Mouse (Mus musculus): ENCODE measurements around the gene Washc1. TPM values are rescaled to one million over a fixed set of nuclear protein-coding genes. Genes with fewer than 3 reads are reported as not detected.
"Not testable (repeated sequence)": the region's sequence is repeated elsewhere in the genome, so short reads cannot be mapped to it uniquely, and the experiment has no call there.

Washc1 gene
- polyA plus RNA-seq, 1 experiment from 2014 or later: 41.6 TPM

- no peaks in the 10 kb centered on the region; the same call in 1 of the 2 replicates for H3K4me1 ChIP-seq (replicated peaks; ENCODE audit: insufficient read depth, low read length)
- peak within 1 kb of the TSS; percentile 85 for H3K27ac ChIP-seq
- no peaks in the 10 kb centered on the region for H3K9me3 ChIP-seq (replicated peaks; ENCODE audit: low read length)
- H3K9ac ChIP-seq (ENCODE audit: low read depth, low read length): peak within 1 kb of the TSS; percentile 59
- peak within 1 kb of the TSS; percentile 78 for H3K4me2 ChIP-seq (ENCODE audit: low read length)
- WGBS: 5% methylated on average over 45 of the region's 45 CpGs
- no peak for TF ChIP-seq CTCF (IDR thresholded peaks at IDR 0.05; ENCODE audit: low read depth)
- H3K27me3 ChIP-seq (ENCODE audit: insufficient read depth, low read length): no peaks in the 10 kb centered on the region
- DNase-seq (ENCODE audit: low spot score) (peak; percentile 94), ATAC-seq (replicated peaks; ENCODE audit: low FRiP score, low read depth) (peak; percentile 89)
- peak within 1 kb of the TSS; percentile 86 for H3K4me3 ChIP-seq (replicated peaks; ENCODE audit: low read depth, low read length)
- peaks cover 29% of the 10 kb centered on the region for H3K36me3 ChIP-seq (ENCODE audit: insufficient read depth, low read length)
Observed at GRCm38 (mm10) chr17:66123066-66123815, 11.9 kb downstream of the Washc1 start, which contains the start of gene Ddx11. TSS of gene Ddx11 (plus strand) at chr17:66123520.

GRCm38 (mm10) chr17:66123816-66124610, 12.7 kb downstream of the Washc1 start:
- DNase-seq (ENCODE audit: low spot score) (peak; percentile 48), ATAC-seq (replicated peaks; ENCODE audit: low FRiP score, low read depth) (peak; percentile 23; the same call in 1 of the 2 replicates)
- Histone ChIP-seq H3K36me3 (ENCODE audit: insufficient read depth, low read length) (peaks cover 21% of the 10 kb centered on the region), H3K4me2 (ENCODE audit: low read length) (peak overlapping the region; percentile 78), H3K27me3 (ENCODE audit: insufficient read depth, low read length) (no peaks in the 10 kb centered on the region), H3K27ac (peak overlapping the region; percentile 85), H3K4me1 (replicated peaks; ENCODE audit: insufficient read depth, low read length) (no peaks in the 10 kb centered on the region; the same call in 1 of the 2 replicates), H3K9me3 (replicated peaks; ENCODE audit: low read length) (no peaks in the 10 kb centered on the region), H3K9ac (ENCODE audit: low read depth, low read length) (peak overlapping the region; percentile 59), H3K4me3 (replicated peaks; ENCODE audit: low read depth, low read length) (peak overlapping the region; percentile 86)
- under 1% methylated on average over 20 of the region's 20 CpGs for WGBS
- TF ChIP-seq CTCF (IDR thresholded peaks at IDR 0.05; ENCODE audit: low read depth): no peak

GRCm38 (mm10) chr17:66125211-66125610, 13.9 kb downstream of the Washc1 start:
- no peak overlapping the region for H3K4me2 ChIP-seq (ENCODE audit: low read length)
- TF ChIP-seq CTCF (IDR thresholded peaks at IDR 0.05; ENCODE audit: low read depth): peak; percentile 42
- H3K9me3 ChIP-seq (replicated peaks; ENCODE audit: low read length): no peaks in the 10 kb centered on the region
- ATAC-seq (replicated peaks; ENCODE audit: low FRiP score, low read depth) (no peak), DNase-seq (ENCODE audit: low spot score) (peak; percentile 14)
- no peaks in the 10 kb centered on the region for H3K27me3 ChIP-seq (ENCODE audit: insufficient read depth, low read length)
- no peak overlapping the region for H3K4me3 ChIP-seq (replicated peaks; ENCODE audit: low read depth, low read length)
- no peaks in the 10 kb centered on the region; the same call in 1 of the 2 replicates for H3K4me1 ChIP-seq (replicated peaks; ENCODE audit: insufficient read depth, low read length)
- 73% methylated on average over 5 of the region's 5 CpGs for WGBS
- no peak overlapping the region for H3K9ac ChIP-seq (ENCODE audit: low read depth, low read length)
- H3K36me3 ChIP-seq (ENCODE audit: insufficient read depth, low read length): peaks cover 12% of the 10 kb centered on the region; the same call in 1 of the 2 replicates
- no peak overlapping the region for H3K27ac ChIP-seq

GRCm38 (mm10) chr17:66130371-66130770, 19.0 kb downstream of the Washc1 start:
- H3K27me3 ChIP-seq (ENCODE audit: insufficient read depth, low read length): no peaks in the 10 kb centered on the region
- H3K27ac ChIP-seq: no peak overlapping the region
- WGBS: 98% methylated on average over 9 of the region's 9 CpGs
- no peak for TF ChIP-seq CTCF (IDR thresholded peaks at IDR 0.05; ENCODE audit: low read depth)
- H3K9me3 ChIP-seq (replicated peaks; ENCODE audit: low read length): no peaks in the 10 kb centered on the region; the same call in 1 of the 2 replicates
- H3K4me2 ChIP-seq (ENCODE audit: low read length): no peak overlapping the region
- ATAC-seq (replicated peaks; ENCODE audit: low FRiP score, low read depth): no peak
- DNase-seq (ENCODE audit: low spot score): no peak
- H3K4me3 ChIP-seq (replicated peaks; ENCODE audit: low read depth, low read length): no peak overlapping the region
- H3K4me1 ChIP-seq (replicated peaks; ENCODE audit: insufficient read depth, low read length): no peaks in the 10 kb centered on the region
- H3K36me3 ChIP-seq (ENCODE audit: insufficient read depth, low read length): peaks cover 45% of the 10 kb centered on the region
- H3K9ac ChIP-seq (ENCODE audit: low read depth, low read length): no peak overlapping the region

- no peak overlapping the region for H3K4me3 ChIP-seq (replicated peaks; ENCODE audit: low read depth, low read length)
- H3K36me3 ChIP-seq (ENCODE audit: insufficient read depth, low read length): peaks cover 53% of the 10 kb centered on the region
- 98% methylated on average over 4 of the region's 4 CpGs for WGBS
- H3K9me3 ChIP-seq (replicated peaks; ENCODE audit: low read length): no peaks in the 10 kb centered on the region; the same call in 1 of the 2 replicates
- H3K9ac ChIP-seq (ENCODE audit: low read depth, low read length): no peak overlapping the region
- ATAC-seq (replicated peaks; ENCODE audit: low FRiP score, low read depth): no peak
- no peaks in the 10 kb centered on the region for H3K27me3 ChIP-seq (ENCODE audit: insufficient read depth, low read length)
- H3K27ac ChIP-seq: no peak overlapping the region
- peak; percentile 10 for DNase-seq (ENCODE audit: low spot score)
- TF ChIP-seq CTCF (IDR thresholded peaks at IDR 0.05; ENCODE audit: low read depth): peak; percentile 47; the same call in 1 of the 2 replicates
- no peak overlapping the region for H3K4me2 ChIP-seq (ENCODE audit: low read length)
- no peaks in the 10 kb centered on the region for H3K4me1 ChIP-seq (replicated peaks; ENCODE audit: insufficient read depth, low read length)
Observed at GRCm38 (mm10) chr17:66131212-66131611, 19.9 kb downstream of the Washc1 start.

GRCm38 (mm10) chr17:66152706-66153662, 41.6 kb downstream of the Washc1 start:
- not testable (repeated sequence) for H3K9ac ChIP-seq (ENCODE audit: low read depth, low read length); H3K4me1 ChIP-seq (replicated peaks; ENCODE audit: insufficient read depth, low read length); H3K4me2 ChIP-seq (ENCODE audit: low read length); H3K27ac ChIP-seq; H3K27me3 ChIP-seq (ENCODE audit: insufficient read depth, low read length); H3K4me3 ChIP-seq (replicated peaks; ENCODE audit: low read depth, low read length); H3K9me3 ChIP-seq (replicated peaks; ENCODE audit: low read length); DNase-seq (ENCODE audit: low spot score)
- peaks cover 29% of the 10 kb centered on the region for H3K36me3 ChIP-seq (ENCODE audit: insufficient read depth, low read length)
- peak; percentile 78 for ATAC-seq (replicated peaks; ENCODE audit: low FRiP score, low read depth)
- 66% methylated on average over 5 of the region's 8 CpGs for WGBS

- not testable (repeated sequence) for H3K4me1 ChIP-seq (replicated peaks; ENCODE audit: insufficient read depth, low read length); H3K9me3 ChIP-seq (replicated peaks; ENCODE audit: low read length); H3K4me3 ChIP-seq (replicated peaks; ENCODE audit: low read depth, low read length); H3K27me3 ChIP-seq (ENCODE audit: insufficient read depth, low read length); H3K9ac ChIP-seq (ENCODE audit: low read depth, low read length); H3K27ac ChIP-seq; H3K4me2 ChIP-seq (ENCODE audit: low read length)
- peak; percentile 35 for DNase-seq (ENCODE audit: low spot score)
- peak; percentile 61 for ATAC-seq (replicated peaks; ENCODE audit: low FRiP score, low read depth)
- 53% methylated on average over 4 of the region's 4 CpGs for WGBS
- peaks cover 23% of the 10 kb centered on the region for H3K36me3 ChIP-seq (ENCODE audit: insufficient read depth, low read length)
Observed at GRCm38 (mm10) chr17:66153735-66154423, 42.5 kb downstream of the Washc1 start.

Measured in kidney, postnatal 0 days (tissue).